11 mouse cellular contexts compared by ENCODE assay signal in the genomic region with DNA sequence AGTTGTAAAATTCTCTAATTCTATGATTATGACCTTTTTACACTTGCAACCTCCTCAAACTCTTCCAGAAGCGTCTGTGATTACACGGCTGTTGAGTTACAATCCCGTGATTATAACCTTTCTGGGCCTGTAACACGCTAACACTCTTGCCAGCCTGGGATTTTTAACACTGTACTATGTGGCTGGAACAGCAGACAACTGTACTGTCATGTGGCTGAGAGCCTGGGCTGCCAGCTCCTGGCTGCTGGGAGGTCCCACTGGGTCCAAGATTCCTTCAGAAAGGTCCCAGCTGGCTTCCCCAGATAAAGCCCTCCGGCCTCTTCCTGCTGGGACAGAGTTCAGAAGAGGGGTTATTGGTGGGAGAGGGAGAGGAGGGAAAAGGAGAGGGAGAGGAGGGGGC.
DNase-seq lines count a peak whose midpoint lies in the region; ATAC-seq and TF ChIP-seq lines count a peak whose summit lies in the region.
"Had no signal": no experiment of that assay in that cellular context is flagged by ENCODE, and none has a peak within 500 bp of the region (broad histone marks: within the 10 kb centered on the region; RNA-seq: fewer than 3 reads in every experiment).

No protein-coding gene starts in this region.

- DNase-seq in embryonic facial prominence, embryonic 10.5 days (ENCODE audit: low spot score), result no peak
- DNase-seq in layer of hippocampus, adult 2 months (ENCODE audit: low spot score in 2 of 2), result no peak
- DNase-seq in layer of hippocampus, adult 8-10 months (ENCODE audit: low spot score in 2 of 2), result no peak
- DNase-seq in heart, adult 8-10 months (ENCODE audit: low spot score), result peak; percentile 33
- DNase-seq in lung, postnatal 4 days, result peak; percentile 36 to 77
- no peak for DNase-seq in frontal cortex, postnatal 14 days (ENCODE audit: low spot score in 2 of 2)
- no peak for DNase-seq in right cerebral cortex, postnatal 25 days
- DNase-seq: liver; right cerebral cortex, postnatal 4 days had no signal

- no peak overlapping the region for H3K9ac ChIP-seq in embryonic facial prominence, embryonic 12.5 days
- H3K9ac ChIP-seq: hindbrain, embryonic 15.5 days had no signal

- H3K4me1 ChIP-seq in embryonic facial prominence, embryonic 12.5 days, result peaks cover 44% of the 10 kb centered on the region
- H3K4me1 ChIP-seq in embryonic facial prominence, embryonic 10.5 days, result peaks cover 88% of the 10 kb centered on the region

- TF ChIP-seq CTCF in layer of hippocampus, adult 2 months (conservative IDR thresholded peaks at IDR 0.05), result no peak

- WGBS in embryonic facial prominence, embryonic 12.5 days, result 53% methylated on average over 5 of the region's 5 CpGs
- WGBS in embryonic facial prominence, embryonic 10.5 days, result 69% methylated on average over 5 of the region's 5 CpGs

- no peak overlapping the region for H3K4me3 ChIP-seq in embryonic facial prominence, embryonic 12.5 days
- H3K4me3 ChIP-seq in embryonic facial prominence, embryonic 10.5 days, result no peak overlapping the region
- no peak overlapping the region for H3K4me3 ChIP-seq in layer of hippocampus, adult 2 months
- H3K4me3 ChIP-seq: hindbrain, embryonic 15.5 days had no signal

- H3K36me3 ChIP-seq in embryonic facial prominence, embryonic 12.5 days, result 0 out of 2 replicates have a peak, but pooled peaks cover 6% of the 10 kb centered on the region
- H3K36me3 ChIP-seq in embryonic facial prominence, embryonic 10.5 days (replicated peaks), result peaks cover 21% of the 10 kb centered on the region
- H3K36me3 ChIP-seq: hindbrain, embryonic 15.5 days had no signal

- no peaks in the 10 kb centered on the region for H3K27me3 ChIP-seq in embryonic facial prominence, embryonic 12.5 days
- no peaks in the 10 kb centered on the region for H3K27me3 ChIP-seq in embryonic facial prominence, embryonic 10.5 days (replicated peaks; ENCODE audit: low read depth, poor library complexity, severe bottlenecking)
- H3K27me3 ChIP-seq: hindbrain, embryonic 15.5 days had no signal

- no peak overlapping the region for H3K4me2 ChIP-seq in embryonic facial prominence, embryonic 12.5 days (replicated peaks)
- H3K4me2 ChIP-seq: hindbrain, embryonic 15.5 days had no signal

- no peaks in the 10 kb centered on the region for H3K9me3 ChIP-seq in embryonic facial prominence, embryonic 12.5 days
- H3K9me3 ChIP-seq in embryonic facial prominence, embryonic 10.5 days, result no peaks in the 10 kb centered on the region
- H3K9me3 ChIP-seq: hindbrain, embryonic 15.5 days had no signal

- H3K27ac ChIP-seq in embryonic facial prominence, embryonic 12.5 days, result peak overlapping the region; percentile 38; the same call in 1 of the 2 replicates
- H3K27ac ChIP-seq in embryonic facial prominence, embryonic 10.5 days (replicated peaks), result no peak overlapping the region
- H3K27ac ChIP-seq in layer of hippocampus, adult 2 months, result 0 out of 2 replicates have a peak overlapping the region, but pooled peaks have one; percentile 10
- H3K27ac ChIP-seq: hindbrain, embryonic 15.5 days had no signal

- no peak for ATAC-seq in embryonic facial prominence, embryonic 12.5 days (ENCODE audit: insufficient number of reproducible peaks, insufficient read depth, low FRiP score, low TSS enrichment)

Comparison
In these comparisons a context has a peak if more than half of its experiments do, and no peak if none do; other contexts are left out.
1. DNase-seq: peak in heart, adult 8-10 months (single experiment) and lung, postnatal 4 days (2 of 2); none in embryonic facial prominence, embryonic 10.5 days (single experiment), layer of hippocampus, adult 2 months (0 of 2), layer of hippocampus, adult 8-10 months (0 of 2), frontal cortex, postnatal 14 days (0 of 2) and right cerebral cortex, postnatal 25 days (single experiment).